Mouse (Mus musculus) midbrain, embryonic 13.5 days (tissue): ENCODE data around the gene Axin2. TPM values are rescaled to one million over a fixed set of nuclear protein-coding genes. Genes with fewer than 3 reads are reported as not detected.

ENCODE experiments used
- polyA plus RNA-seq: library from polyadenylated mRNA; unstranded; fragments of >200 nt; fragmentation: Nextera tagmentation; extraction: Ambion mirVana; gene quantifications from 2 replicates; pipeline ENCODE4 v1.2.1, GENCODE M21; 2015

Axin2 gene
- polyA plus RNA-seq, 1 experiment from 2014 or later: 17.2 TPM

Other genes with a start within 250 kb of the Axin2 start
- not detected in 2 replicates for gene E030025P04Rik, start 224.0 kb downstream of the Axin2 start, polyA plus RNA-seq